24 mouse cellular contexts compared by ENCODE assay signal in genomic region chr11:45365343-45365742, GRCm38 (mm10).
DNase-seq lines count a peak whose midpoint lies in the region; ATAC-seq and TF ChIP-seq lines count a peak whose summit lies in the region.
"Had no signal": no experiment of that assay in that cellular context is flagged by ENCODE, and none has a peak within 500 bp of the region (broad histone marks: within the 10 kb centered on the region; RNA-seq: fewer than 3 reads in every experiment).

No protein-coding gene starts in this region.

- no peaks in the 10 kb centered on the region for H3K9me3 ChIP-seq in liver, postnatal 0 days (ENCODE audit: low read length)
- H3K9me3 ChIP-seq: embryonic facial prominence, embryonic 10.5 days; embryonic facial prominence, embryonic 12.5 days; forebrain, embryonic 13.5 days; forebrain, embryonic 15.5 days; G1E had no signal

- no peak overlapping the region for H3K9ac ChIP-seq in liver, postnatal 0 days (replicated peaks)
- H3K9ac ChIP-seq: embryonic facial prominence, embryonic 12.5 days; forebrain, embryonic 13.5 days; forebrain, embryonic 15.5 days; forebrain, postnatal 0 days had no signal

- peak; percentile 64; the same call in 1 of the 2 replicates for ATAC-seq in neutrophil, adult 5-6 weeks (ENCODE audit: extremely low read depth, insufficient number of reproducible peaks, low FRiP score, poor library complexity, severe bottlenecking)
- ATAC-seq in liver, postnatal 0 days, result no peak
- ATAC-seq: activated CD4-positive, CD25-positive, alpha-beta regulatory T cell, adult 4 months; forebrain, embryonic 13.5 days; forebrain, embryonic 15.5 days; forebrain, postnatal 0 days; Patski had no signal

- no peak for TF ChIP-seq POLR2A in spleen, adult 2 months (IDR thresholded peaks at IDR 0.05; ENCODE audit: low read depth, low read length)

- no peaks in the 10 kb centered on the region for H3K36me3 ChIP-seq in spleen, adult 2 months (ENCODE audit: control insufficient read depth, insufficient read depth, low read length)
- H3K36me3 ChIP-seq in liver, postnatal 0 days (replicated peaks; ENCODE audit: insufficient read depth, low read length), result no peaks in the 10 kb centered on the region
- H3K36me3 ChIP-seq: embryonic facial prominence, embryonic 10.5 days; embryonic facial prominence, embryonic 12.5 days; forebrain, embryonic 15.5 days; G1E had no signal

- H3K4me1 ChIP-seq in spleen, adult 2 months (ENCODE audit: control insufficient read depth, insufficient read depth, insufficient read length), result no peaks in the 10 kb centered on the region
- H3K4me1 ChIP-seq in liver, postnatal 0 days (ENCODE audit: insufficient read depth), result no peaks in the 10 kb centered on the region
- H3K4me1 ChIP-seq: embryonic facial prominence, embryonic 10.5 days; embryonic facial prominence, embryonic 12.5 days; forebrain, embryonic 13.5 days; forebrain, embryonic 15.5 days had no signal

- no peak overlapping the region for H3K27ac ChIP-seq in spleen, adult 2 months (ENCODE audit: insufficient read depth, low read length)
- H3K27ac ChIP-seq in liver, postnatal 0 days (ENCODE audit: low read depth), result no peak overlapping the region
- H3K27ac ChIP-seq: embryonic facial prominence, embryonic 10.5 days; embryonic facial prominence, embryonic 12.5 days; forebrain, embryonic 13.5 days; forebrain, embryonic 15.5 days had no signal

- no peaks in the 10 kb centered on the region for H3K27me3 ChIP-seq in spleen, adult 2 months (ENCODE audit: control insufficient read depth, insufficient read depth, low read length)
- no peaks in the 10 kb centered on the region for H3K27me3 ChIP-seq in liver, postnatal 0 days (ENCODE audit: insufficient read depth, low read length)
- H3K27me3 ChIP-seq: embryonic facial prominence, embryonic 12.5 days; forebrain, embryonic 13.5 days; forebrain, embryonic 15.5 days; Patski had no signal

- no peak overlapping the region for H3K4me2 ChIP-seq in liver, postnatal 0 days (ENCODE audit: low read depth, low read length)
- H3K4me2 ChIP-seq: embryonic facial prominence, embryonic 12.5 days; forebrain, embryonic 13.5 days; forebrain, embryonic 15.5 days had no signal

- no peak for TF ChIP-seq EP300 in liver, postnatal 0 days (IDR thresholded peaks at IDR 0.05; ENCODE audit: low read depth)

- TF ChIP-seq CTCF in spleen, adult 2 months (IDR thresholded peaks at IDR 0.05; ENCODE audit: extremely low read depth, insufficient read depth, insufficient read length, insufficient replicate concordance), result no peak
- TF ChIP-seq CTCF in liver, postnatal 0 days (IDR thresholded peaks at IDR 0.05; ENCODE audit: low read depth), result no peak

- WGBS in spleen, adult 2 months, result 38% methylated on average over 3 of the region's 3 CpGs
- WGBS in liver, postnatal 0 days (ENCODE audit: insufficient replicate concordance), result 75% methylated on average over 3 of the region's 3 CpGs

- H3K4me3 ChIP-seq in spleen, adult 2 months (ENCODE audit: extremely low read depth, insufficient read depth, insufficient read length), result no peak overlapping the region
- no peak overlapping the region for H3K4me3 ChIP-seq in liver, postnatal 0 days (ENCODE audit: low read depth, low read length)
- H3K4me3 ChIP-seq: embryonic facial prominence, embryonic 10.5 days; embryonic facial prominence, embryonic 12.5 days; forebrain, embryonic 13.5 days; forebrain, embryonic 15.5 days had no signal

- peak; percentile 18 to 21 for DNase-seq in spleen, adult 2 months (ENCODE audit: low read depth in 1 of 2, low spot score in 2 of 2)
- DNase-seq in spleen, postnatal 4 days (ENCODE audit: low spot score in 2 of 2), result no peak
- peak; percentile 24 for DNase-seq in A20 (ENCODE audit: low read depth, low spot score)
- DNase-seq in B cell, adult 2 months, result peak; percentile 47 to 52
- DNase-seq in right cerebral cortex, postnatal 14 days, result no peak
- no peak for DNase-seq in liver, postnatal 0 days
- DNase-seq in kidney, adult 18-20 months, result no peak
- DNase-seq: adrenal gland, adult 8-10 months; adrenal gland, postnatal 14 days; adrenal gland, postnatal 36 days; cerebellum, adult 11-12 months; cerebellum, adult 2 months; cerebellum, adult 9-10 months; cerebellum, postnatal 10 days; cerebellum, postnatal 25 days; forebrain, postnatal 0 days had no signal

Comparison
In these comparisons a context has a peak if more than half of its experiments do, and no peak if none do; other contexts are left out.
1. DNase-seq: peak in spleen, adult 2 months (2 of 2), A20 (single experiment) and B cell, adult 2 months (2 of 2); none in spleen, postnatal 4 days (0 of 2), right cerebral cortex, postnatal 14 days (single experiment), liver, postnatal 0 days (single experiment) and kidney, adult 18-20 months (single experiment).